ENCODE assay signal across 19 mouse cellular contexts in the genomic region with DNA sequence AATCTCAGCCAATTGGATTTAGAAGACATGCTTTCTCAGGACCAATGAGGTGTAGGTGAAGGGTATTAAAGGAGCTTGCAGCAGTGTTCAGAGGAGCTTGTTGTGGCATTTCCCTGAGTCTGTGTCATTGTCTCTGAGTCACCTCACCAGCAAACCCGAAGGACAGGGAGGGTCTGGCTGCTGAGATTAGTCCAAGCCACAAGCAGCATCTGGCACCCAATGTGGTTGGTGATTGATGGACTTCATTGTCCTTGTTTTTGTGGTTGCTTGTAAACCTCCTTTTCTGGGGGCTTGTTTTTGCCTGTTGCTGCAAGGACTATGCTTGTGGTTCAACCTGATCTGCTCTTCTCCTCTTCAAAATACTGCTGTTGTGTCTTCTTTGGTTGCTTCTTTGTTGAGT.
DNase-seq lines count a peak whose midpoint lies in the region.
"Had no signal": no experiment of that assay in that cellular context is flagged by ENCODE, and none has a peak within 500 bp of the region (broad histone marks: within the 10 kb centered on the region; RNA-seq: fewer than 3 reads in every experiment).

No protein-coding gene starts in this region.

- peak; percentile 8 for DNase-seq in 3T3-L1 (ENCODE audit: low read depth, low spot score)
- DNase-seq in 416B (ENCODE audit: low read depth): peak; percentile 85
- peak; percentile 68 for DNase-seq in Muller cell, postnatal 12 days (ENCODE audit: inconsistent ontology term)
- peak; percentile 20 for DNase-seq in adrenal gland, postnatal 14 days
- no peak for DNase-seq in embryo, embryonic 11 days
- no peak for DNase-seq in ovary, postnatal 14 days (ENCODE audit: low spot score)
- no peak for DNase-seq in lung, postnatal 25 days (ENCODE audit: low spot score)
- DNase-seq in spleen, postnatal 36 days (ENCODE audit: low spot score in 2 of 2): no peak
- DNase-seq: B cell, adult 2 months; cerebellum, adult 2 months; cerebellum, adult 9-11 months; cerebellum, postnatal 25 days; gastrocnemius, postnatal 10 days; gastrocnemius, postnatal 36 days; heart, adult 2 months; heart, postnatal 14 days; heart, postnatal 4 days; kidney, adult 11 months; kidney, adult 8-10 months had no signal

Comparison
In these comparisons a context has a peak if more than half of its experiments do, and no peak if none do; other contexts are left out.
1. DNase-seq: peak in 3T3-L1 (single experiment), 416B (single experiment), Muller cell, postnatal 12 days (single experiment) and adrenal gland, postnatal 14 days (single experiment); none in embryo, embryonic 11 days (single experiment), ovary, postnatal 14 days (single experiment), lung, postnatal 25 days (single experiment) and spleen, postnatal 36 days (0 of 2).